Mouse (Mus musculus) hindbrain, embryonic 15.5 days (tissue): Measurements from ENCODE around the gene Gmeb2. TPM values are rescaled to one million over a fixed set of nuclear protein-coding genes. Genes with fewer than 3 reads are reported as not detected.
"Not testable (repeated sequence)": the region's sequence is repeated elsewhere in the genome, so short reads cannot be mapped to it uniquely, and the experiment has no call there.

Experiments
- ATAC-seq: fragments of 200-750 bp; cut with Nextera tagmentation; 2 replicates; pipeline ENCODE4 v1.8.0; 2017; ENCODE audit warnings: low read depth, moderate number of reproducible peaks, moderate TSS enrichment; ENCODE audit not compliant: low FRiP score
- H3K27ac ChIP-seq: fragments of 300-500 bp; sonication (generic); replicated peaks from 2 replicates; pipeline ENCODE4 v1.5.1; 2015; ENCODE audit warnings: mild to moderate bottlenecking, inconsistent platforms
- H3K27me3 ChIP-seq: fragments of 300-500 bp; sonication (generic); 2 replicates; pipeline ENCODE4 v1.6.1; 2015; ENCODE audit warnings: control low read depth, inconsistent platforms
- H3K36me3 ChIP-seq: fragments of 300-500 bp; sonication (generic); 2 replicates; pipeline ENCODE4 v1.6.1; 2015; ENCODE audit warnings: control low read depth, inconsistent platforms
- H3K4me1 ChIP-seq: fragments of 300-500 bp; sonication (generic); replicated peaks from 2 replicates; pipeline ENCODE4 v1.6.1; 2015; ENCODE audit warnings: control low read depth, inconsistent platforms
- H3K4me2 ChIP-seq: fragments of 300-500 bp; sonication (generic); 2 replicates; pipeline ENCODE4 v1.6.1; 2015; ENCODE audit warnings: moderate library complexity, mild to moderate bottlenecking, inconsistent platforms
- H3K4me3 ChIP-seq: fragments of 300-500 bp; sonication (generic); 2 replicates; pipeline ENCODE4 v1.5.1; 2015; ENCODE audit warnings: mild to moderate bottlenecking, inconsistent platforms
- H3K9ac ChIP-seq: fragments of 300-500 bp; sonication (generic); 2 replicates; pipeline ENCODE4 v1.6.1; 2015; ENCODE audit warnings: inconsistent platforms
- H3K9me3 ChIP-seq: fragments of 300-500 bp; sonication (generic); 2 replicates; pipeline ENCODE4 v1.6.1; 2016; ENCODE audit warnings: control low read depth, inconsistent platforms
- WGBS: fragments of 180-500 bp; shearing (Covaris S2); methylation state at CpG from one replicate; pipeline ENCODE4 v1.1.7; 2015; 5-methylcytosine and 5-hydroxymethylcytosine counted together
- polyA plus RNA-seq: library from polyadenylated mRNA; unstranded; fragments of >200 nt; fragmentation: Nextera tagmentation; extraction: Ambion mirVana; gene quantifications from 2 replicates; pipeline ENCODE4 v1.2.1, GENCODE M21; 2015

The Gmeb2 gene
- 14.9 and 15.1 TPM in 2 replicates for polyA plus RNA-seq

- peak within 1 kb of the TSS; percentile 66 for H3K4me2 ChIP-seq
- peak within 1 kb of the TSS; percentile 58 for H3K4me3 ChIP-seq
- peak within 1 kb of the TSS; percentile 65 for H3K9ac ChIP-seq
- WGBS = 3% methylated on average over 38 of the region's 38 CpGs
- not testable (repeated sequence) for H3K9me3 ChIP-seq, H3K36me3 ChIP-seq, H3K27me3 ChIP-seq
- peak; percentile 96 for ATAC-seq
- peaks cover 22% of the 10 kb centered on the region for H3K4me1 ChIP-seq
- peak within 1 kb of the TSS; percentile 98 for H3K27ac ChIP-seq
Measured at GRCm38 (mm10) chr2:181287958-181288350, at the start of gene Gmeb2. Gene Gmeb2 (minus strand): TSS chr2:181288035.

GRCm38 (mm10) chr2:181334023-181334422 is 46.2 kb upstream of the Gmeb2 start:
- Histone ChIP-seq H3K4me3 (no peak overlapping the region), H3K4me1 (no peaks in the 10 kb centered on the region), H3K9ac (no peak overlapping the region), H3K36me3 (peaks cover 48% of the 10 kb centered on the region), H3K9me3 (no peaks in the 10 kb centered on the region), H3K4me2 (no peak overlapping the region), H3K27ac (no peak overlapping the region), H3K27me3 (no peaks in the 10 kb centered on the region)
- 64% methylated on average over 3 of the region's 3 CpGs for WGBS
- no peak for ATAC-seq

DNA sequence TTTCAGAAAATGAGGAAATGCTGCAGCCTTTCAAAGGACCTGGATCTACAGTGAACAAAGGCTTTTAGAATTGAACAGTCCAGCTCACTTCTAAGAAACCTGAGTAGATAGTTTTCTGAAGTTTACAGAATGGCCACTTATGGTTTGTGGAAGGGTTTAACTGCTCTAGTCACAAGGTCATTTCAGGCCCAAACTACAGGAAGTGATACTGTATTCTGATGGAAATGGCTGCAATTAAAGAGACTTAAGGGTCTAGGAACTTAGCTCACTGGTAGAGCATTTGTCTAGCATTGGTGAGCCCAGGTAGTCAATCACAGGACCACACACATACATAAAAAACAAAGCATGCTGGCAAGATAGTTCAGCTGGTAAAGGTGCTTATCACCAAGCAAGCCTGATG is 44.7 kb upstream of the Gmeb2 start:
- no peaks in the 10 kb centered on the region for H3K4me1 ChIP-seq
- peaks cover 43% of the 10 kb centered on the region for H3K36me3 ChIP-seq
- H3K27me3 ChIP-seq = no peaks in the 10 kb centered on the region
- H3K4me2 ChIP-seq = no peak overlapping the region
- ATAC-seq = no peak
- H3K27ac ChIP-seq = no peak overlapping the region
- H3K9ac ChIP-seq = no peak overlapping the region
- no peaks in the 10 kb centered on the region for H3K9me3 ChIP-seq
- H3K4me3 ChIP-seq = no peak overlapping the region

- Histone ChIP-seq H3K9ac (no peak overlapping the region), H3K4me1 (no peaks in the 10 kb centered on the region), H3K27me3 (no peaks in the 10 kb centered on the region), H3K4me3 (no peak overlapping the region), H3K36me3 (peaks cover 54% of the 10 kb centered on the region), H3K9me3 (no peaks in the 10 kb centered on the region), H3K27ac (no peak overlapping the region), H3K4me2 (no peak overlapping the region)
- 94% methylated on average over 2 of the region's 2 CpGs for WGBS
- ATAC-seq = no peak
Measured at GRCm38 (mm10) chr2:181326098-181326497, 38.3 kb upstream of the Gmeb2 start.

- Histone ChIP-seq H3K4me3 (no peak overlapping the region), H3K36me3 (peaks cover 36% of the 10 kb centered on the region), H3K4me2 (no peak overlapping the region), H3K27me3 (no peaks in the 10 kb centered on the region), H3K4me1 (peaks cover 14% of the 10 kb centered on the region), H3K9me3 (no peaks in the 10 kb centered on the region), H3K9ac (no peak overlapping the region), H3K27ac (no peak overlapping the region)
- 72% methylated on average over 5 of the region's 5 CpGs for WGBS
- no peak for ATAC-seq
Measured at GRCm38 (mm10) chr2:181322136-181322535, 34.3 kb upstream of the Gmeb2 start.

DNA sequence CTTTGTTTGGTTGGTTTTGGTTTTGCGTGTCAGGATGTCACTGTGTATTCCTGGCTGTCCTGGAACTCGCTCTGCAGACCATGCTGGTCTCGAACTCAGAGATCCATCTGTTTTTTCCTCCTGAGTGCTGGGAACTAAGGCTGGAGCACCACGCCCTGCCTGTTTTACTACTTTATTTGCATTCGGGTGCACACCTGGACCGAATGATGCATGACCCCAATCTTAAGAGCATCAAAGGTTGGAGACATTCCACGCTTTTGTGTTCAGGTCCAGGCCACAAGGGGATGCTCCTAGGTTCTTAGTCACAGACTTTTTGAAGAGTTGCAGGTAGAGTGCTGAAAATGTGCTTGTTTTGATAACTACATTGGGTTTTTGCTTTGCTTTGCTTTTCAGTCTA is 32.3 kb upstream of the Gmeb2 start:
- H3K27ac ChIP-seq = peak overlapping the region; percentile 81; the same call in 1 of the 2 replicates
- ATAC-seq = no peak
- H3K9ac ChIP-seq = peak overlapping the region; percentile 58
- H3K4me3 ChIP-seq = peak overlapping the region; percentile 80
- H3K9me3 ChIP-seq = no peaks in the 10 kb centered on the region
- no peaks in the 10 kb centered on the region; the same call in 1 of the 2 replicates for H3K27me3 ChIP-seq
- peaks cover 25% of the 10 kb centered on the region for H3K36me3 ChIP-seq
- H3K4me1 ChIP-seq = peaks cover 15% of the 10 kb centered on the region
- 18% methylated on average over 7 of the region's 7 CpGs for WGBS
- peak overlapping the region; percentile 82 for H3K4me2 ChIP-seq

GRCm38 (mm10) chr2:181319248-181320102 is 31.6 kb upstream of the Gmeb2 start, which contains the start of gene Rtel1:
Gene Rtel1 (plus strand): TSS chr2:181319739.
- peak within 1 kb of the TSS; percentile 81 for H3K27ac ChIP-seq
- H3K9ac ChIP-seq = peak within 1 kb of the TSS; percentile 58
- WGBS = 6% methylated on average over 40 of the region's 40 CpGs
- peak within 1 kb of the TSS; percentile 82 for H3K4me2 ChIP-seq
- ATAC-seq = peak; percentile 92
- peaks cover 22% of the 10 kb centered on the region for H3K4me1 ChIP-seq
- no peaks in the 10 kb centered on the region for H3K9me3 ChIP-seq
- H3K36me3 ChIP-seq = peaks cover 23% of the 10 kb centered on the region
- H3K4me3 ChIP-seq = peak within 1 kb of the TSS; percentile 80
- H3K27me3 ChIP-seq = no peaks in the 10 kb centered on the region; the same call in 1 of the 2 replicates

GRCm38 (mm10) chr2:181314080-181314810 is 26.4 kb upstream of the Gmeb2 start, which contains the start of gene Stmn3:
Gene Stmn3 (minus strand): TSS chr2:181314500.
- no peaks in the 10 kb centered on the region for H3K9me3 ChIP-seq
- 3% methylated on average over 23 of the region's 23 CpGs for WGBS
- peak within 1 kb of the TSS; percentile 95 for H3K4me3 ChIP-seq
- no peaks in the 10 kb centered on the region; the same call in 1 of the 2 replicates for H3K27me3 ChIP-seq
- H3K4me2 ChIP-seq = peak within 1 kb of the TSS; percentile 75
- H3K9ac ChIP-seq = peak within 1 kb of the TSS; percentile 99
- peak within 1 kb of the TSS; percentile 92 for H3K27ac ChIP-seq
- H3K36me3 ChIP-seq = no peaks in the 10 kb centered on the region
- peak; percentile 86 for ATAC-seq
- H3K4me1 ChIP-seq = peaks cover 37% of the 10 kb centered on the region

DNA sequence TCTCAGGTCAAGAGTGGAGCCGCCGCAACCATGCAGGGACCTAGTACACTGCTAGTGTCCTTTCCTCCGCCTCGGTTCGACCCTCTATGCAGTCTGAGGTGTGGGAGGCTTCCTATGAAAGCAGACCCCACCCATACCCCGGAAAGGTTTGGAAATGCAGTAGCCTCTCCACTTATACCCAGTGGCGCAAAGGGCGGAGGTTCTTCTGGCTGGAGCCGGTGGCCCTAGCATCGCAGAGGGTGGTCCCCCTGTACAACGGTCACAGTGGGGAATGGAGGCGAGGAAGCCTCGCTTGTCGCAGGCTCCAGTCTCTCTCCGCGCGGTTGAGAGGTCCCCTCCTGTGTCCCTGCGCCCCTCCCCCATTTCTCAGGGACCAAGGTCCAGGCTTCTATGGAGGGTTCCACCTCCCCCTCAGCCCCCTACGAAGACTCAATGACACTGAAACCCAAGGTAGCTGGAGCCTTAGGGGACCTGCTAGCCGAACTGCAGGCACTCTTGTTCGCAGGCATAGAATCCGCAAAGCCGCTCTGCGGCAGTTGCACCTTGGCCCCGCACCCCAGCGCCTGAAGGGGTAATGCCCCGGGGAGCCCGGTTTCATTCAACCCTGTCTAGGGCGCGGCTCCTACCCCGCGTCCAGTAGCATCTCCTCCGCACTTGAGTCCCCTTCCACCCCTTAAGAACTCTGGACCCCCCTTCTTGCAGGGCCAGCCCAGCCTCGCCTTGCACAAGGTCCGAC is 25.7 kb upstream of the Gmeb2 start:
- Histone ChIP-seq H3K27ac (peak overlapping the region; percentile 92), H3K4me2 (peak overlapping the region; percentile 75), H3K4me1 (peaks cover 33% of the 10 kb centered on the region), H3K36me3 (peaks cover 4% of the 10 kb centered on the region; the same call in 1 of the 2 replicates), H3K9ac (peak overlapping the region; percentile 99), H3K9me3 (no peaks in the 10 kb centered on the region), H3K27me3 (no peaks in the 10 kb centered on the region; the same call in 1 of the 2 replicates), H3K4me3 (peak overlapping the region; percentile 95)
- 1% methylated on average over 35 of the region's 35 CpGs for WGBS
- ATAC-seq = peak; percentile 77

DNA sequence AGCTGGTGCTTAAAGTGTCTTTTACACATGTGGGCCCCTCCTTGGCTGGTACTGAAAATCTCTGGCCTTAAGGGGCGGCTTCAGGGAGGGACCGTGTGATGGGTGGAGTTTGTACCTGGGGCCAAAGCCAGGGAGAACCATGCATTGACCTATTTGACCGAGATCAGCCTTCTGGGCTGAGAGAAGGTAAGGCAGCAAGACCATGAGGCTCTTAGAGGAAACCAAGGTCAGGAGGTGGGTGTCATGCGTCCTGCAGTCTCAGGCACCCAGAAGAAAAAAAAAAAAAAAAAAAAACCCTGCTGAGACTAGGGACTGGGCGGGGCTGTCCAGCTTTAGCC is 25.1 kb upstream of the Gmeb2 start:
- Histone ChIP-seq H3K9me3 (no peaks in the 10 kb centered on the region), H3K36me3 (peaks cover 7% of the 10 kb centered on the region), H3K9ac (peak overlapping the region; percentile 99), H3K27me3 (no peaks in the 10 kb centered on the region; the same call in 1 of the 2 replicates), H3K4me2 (peak overlapping the region; percentile 75), H3K4me1 (peaks cover 33% of the 10 kb centered on the region), H3K27ac (peak overlapping the region; percentile 92), H3K4me3 (peak overlapping the region; percentile 95)
- peak; percentile 13; the same call in 1 of the 2 replicates for ATAC-seq
- WGBS = 15% methylated on average over 5 of the region's 5 CpGs

DNA sequence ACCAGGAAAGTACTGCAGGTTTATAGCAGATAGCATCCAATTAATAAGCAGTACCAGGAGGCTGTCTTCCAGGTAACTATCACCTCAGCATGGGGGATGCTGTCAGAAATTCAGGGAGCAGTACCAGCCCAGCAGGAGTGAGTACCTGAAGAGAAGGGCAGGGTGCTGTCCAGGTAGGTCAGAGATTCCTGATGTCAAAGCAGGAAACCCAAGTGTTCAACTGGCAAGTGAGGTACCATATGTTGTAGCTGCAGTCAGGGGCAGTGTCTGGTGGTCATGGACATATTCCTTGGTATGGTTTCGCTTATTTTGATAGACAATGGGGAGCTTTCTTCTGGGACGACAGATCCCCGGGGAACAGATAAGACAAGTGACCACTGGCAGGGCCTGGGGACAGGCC is 24.6 kb upstream of the Gmeb2 start:
- Histone ChIP-seq H3K4me3 (peak overlapping the region; percentile 95), H3K27ac (peak overlapping the region; percentile 92; the same call in 1 of the 2 replicates), H3K27me3 (no peaks in the 10 kb centered on the region; the same call in 1 of the 2 replicates), H3K36me3 (peaks cover 12% of the 10 kb centered on the region), H3K9me3 (no peaks in the 10 kb centered on the region), H3K9ac (peak overlapping the region; percentile 99), H3K4me1 (peaks cover 33% of the 10 kb centered on the region), H3K4me2 (peak overlapping the region; percentile 75)
- no peak for ATAC-seq
- WGBS = 44% methylated on average over 3 of the region's 3 CpGs
